8 mouse cellular contexts compared by ENCODE assay signal in the genomic region with DNA sequence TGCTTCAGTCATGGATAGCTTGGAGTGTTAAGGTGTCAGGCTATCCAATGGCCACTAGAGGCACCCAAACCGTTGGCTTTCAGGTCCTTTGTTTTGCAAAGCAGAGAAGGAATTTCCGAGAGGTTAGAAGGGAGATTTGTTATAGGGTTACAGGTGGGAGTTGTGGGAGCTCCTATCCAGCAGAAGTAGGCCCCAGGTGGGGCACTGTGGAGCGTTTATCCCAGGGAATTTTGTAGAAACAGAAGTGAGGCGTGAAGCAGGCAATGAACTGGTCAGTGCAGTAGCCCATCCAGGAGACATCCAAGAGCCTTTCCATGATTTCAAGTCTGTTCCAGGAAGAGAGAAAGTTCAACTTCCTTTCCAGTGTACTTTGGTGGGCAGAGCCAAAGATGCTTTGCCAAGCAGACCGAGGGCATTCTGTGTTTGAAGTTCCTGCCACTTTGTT. TPM values are rescaled to one million over a fixed set of nuclear protein-coding genes. Genes with fewer than 3 reads are reported as not detected.
DNase-seq lines count a peak whose midpoint lies in the region; ATAC-seq and TF ChIP-seq lines count a peak whose summit lies in the region.
"Had no signal": no experiment of that assay in that cellular context is flagged by ENCODE, and none has a peak within 500 bp of the region (broad histone marks: within the 10 kb centered on the region; RNA-seq: fewer than 3 reads in every experiment).

No protein-coding gene starts in this region.

- ATAC-seq in embryonic facial prominence, embryonic 12.5 days (ENCODE audit: insufficient number of reproducible peaks, insufficient read depth, low FRiP score, low TSS enrichment), result no peak
- no peak for ATAC-seq in limb, embryonic 13.5 days (ENCODE audit: low FRiP score, low read depth)

- H3K9me3 ChIP-seq in ES-Bruce4 (replicated peaks; ENCODE audit: control insufficient read depth, insufficient read depth, low read length, poor library complexity, severe bottlenecking), result no peaks in the 10 kb centered on the region
- 0 out of 2 replicates have a peak, but pooled peaks cover 3% of the 10 kb centered on the region for H3K9me3 ChIP-seq in embryonic facial prominence, embryonic 12.5 days
- peaks cover 3% of the 10 kb centered on the region; the same call in 1 of the 2 replicates for H3K9me3 ChIP-seq in limb, embryonic 13.5 days

- peak overlapping the region; percentile 28 for H3K4me2 ChIP-seq in embryonic facial prominence, embryonic 12.5 days (replicated peaks)
- peak overlapping the region; percentile 39 for H3K4me2 ChIP-seq in limb, embryonic 13.5 days (replicated peaks)
- H3K4me2 ChIP-seq in myocyte (ENCODE audit: low read depth), result peak overlapping the region; percentile 65

- no peaks in the 10 kb centered on the region for H3K27me3 ChIP-seq in ES-Bruce4 (ENCODE audit: control insufficient read depth, insufficient read depth, low read length, poor library complexity, severe bottlenecking)
- H3K27me3 ChIP-seq in embryonic facial prominence, embryonic 12.5 days, result no peaks in the 10 kb centered on the region
- no peaks in the 10 kb centered on the region for H3K27me3 ChIP-seq in limb, embryonic 13.5 days
- no peaks in the 10 kb centered on the region for H3K27me3 ChIP-seq in myocyte (ENCODE audit: control insufficient read depth, insufficient read depth, insufficient read length)

- TF ChIP-seq POLR2A in ES-Bruce4 (IDR thresholded peaks at IDR 0.05; ENCODE audit: insufficient read depth, low read length) (no peak), myocyte (IDR thresholded peaks at IDR 0.05; ENCODE audit: insufficient read length, low read depth) (no peak)

- H3K36me3 ChIP-seq in ES-Bruce4 (ENCODE audit: control insufficient read depth, insufficient read depth, low read length, poor library complexity, severe bottlenecking) (no peaks in the 10 kb centered on the region), myocyte (ENCODE audit: control insufficient read depth, insufficient read depth) (no peaks in the 10 kb centered on the region)
- H3K36me3 ChIP-seq in embryonic facial prominence, embryonic 12.5 days, result no peaks in the 10 kb centered on the region
- no peaks in the 10 kb centered on the region for H3K36me3 ChIP-seq in limb, embryonic 13.5 days

- TF ChIP-seq EP300 in ES-Bruce4 (IDR thresholded peaks at IDR 0.05; ENCODE audit: insufficient read depth, low read depth, low read length), result no peak

- TF ChIP-seq CTCF in ES-Bruce4 (IDR thresholded peaks at IDR 0.05; ENCODE audit: low read depth, low read length), result no peak

- H3K4me3 ChIP-seq in ES-Bruce4 (ENCODE audit: low read depth, low read length), result no peak overlapping the region
- H3K4me3 ChIP-seq in embryonic facial prominence, embryonic 12.5 days, result no peak overlapping the region
- peak overlapping the region; percentile 10; the same call in 1 of the 2 replicates for H3K4me3 ChIP-seq in limb, embryonic 13.5 days
- H3K4me3 ChIP-seq in myocyte, result no peak overlapping the region

- peaks cover 3% of the 10 kb centered on the region for H3K4me1 ChIP-seq in ES-Bruce4 (ENCODE audit: control insufficient read depth, insufficient read depth, low read length)
- 0 out of 2 replicates have a peak, but pooled peaks cover 3% of the 10 kb centered on the region for H3K4me1 ChIP-seq in embryonic facial prominence, embryonic 12.5 days
- H3K4me1 ChIP-seq in limb, embryonic 13.5 days, result 0 out of 2 replicates have a peak, but pooled peaks cover 7% of the 10 kb centered on the region

- 7% methylated on average over 5 of the region's 5 CpGs for WGBS in embryonic facial prominence, embryonic 12.5 days
- 4% methylated on average over 5 of the region's 5 CpGs for WGBS in limb, embryonic 13.5 days

- H3K79me2 ChIP-seq in myocyte (ENCODE audit: control insufficient read depth, insufficient read depth), result peaks cover 3% of the 10 kb centered on the region

- DNase-seq in 416B (ENCODE audit: low read depth), result peak; percentile 74
- DNase-seq in heart, postnatal 4 days, result peak; percentile 31
- DNase-seq in right cerebral cortex, postnatal 25 days, result no peak

- H3ac ChIP-seq in myocyte (ENCODE audit: control insufficient read depth, insufficient read length), result no peak overlapping the region

- peak overlapping the region; percentile 93 for H3K27ac ChIP-seq in ES-Bruce4 (ENCODE audit: insufficient read depth, low read length)
- H3K27ac ChIP-seq in embryonic facial prominence, embryonic 12.5 days, result peak overlapping the region; percentile 43
- peak overlapping the region; percentile 95; the same call in 1 of the 2 replicates for H3K27ac ChIP-seq in limb, embryonic 13.5 days

- H3K9ac ChIP-seq in ES-Bruce4 (ENCODE audit: low read depth, poor library complexity, severe bottlenecking), result peak overlapping the region; percentile 57
- H3K9ac ChIP-seq in embryonic facial prominence, embryonic 12.5 days, result no peak overlapping the region
- H3K9ac ChIP-seq in limb, embryonic 13.5 days, result no peak overlapping the region

TF ChIP-seq in myocyte, 11 proteins besides CTCF, POLR2A, EP300 and RAD21:
- TF ChIP-seq MYOG (IDR thresholded peaks at IDR 0.05; ENCODE audit: control insufficient read depth in 1 of 3, insufficient read depth in 1 of 3, insufficient read length in 2 of 3, low read depth in 2 of 3) (no peak), MYOD1 (IDR thresholded peaks at IDR 0.05; ENCODE audit: control insufficient read depth in 1 of 3, insufficient read length in 2 of 3, low read depth in 2 of 3) (no peak), TCF12 (IDR thresholded peaks at IDR 0.05; ENCODE audit: insufficient read depth, poor library complexity, severe bottlenecking) (no peak), MAX (IDR thresholded peaks at IDR 0.05; ENCODE audit: low read depth) (no peak), CEBPB (IDR thresholded peaks at IDR 0.05; ENCODE audit: insufficient read depth, poor library complexity, severe bottlenecking) (no peak), TCF3 (IDR thresholded peaks at IDR 0.05; ENCODE audit: insufficient read length, low read depth) (no peak)

RNA-seq across cellular contexts. Expression of a gene that starts 1.6 kb away (rescaled TPM):
- 4.7 and 5.2 TPM in 2 replicates for polyA plus RNA-seq in ES-Bruce4 (2011; ENCODE audit: insufficient read depth, insufficient read length, low read depth, missing spikeins)
- polyA plus RNA-seq in embryonic facial prominence, embryonic 12.5 days (2016; fragmentation: Nextera tagmentation; extraction: Ambion mirVana), result 13.3 and 14.6 TPM in 2 replicates
- total RNA-seq in heart, postnatal 4 days (2021), result 1 to 10 TPM; 4.3 to 4.9 TPM
- polyA plus RNA-seq in limb, embryonic 13.5 days (2015; fragmentation: Nextera tagmentation; extraction: Ambion mirVana), result 15.8 and 16.4 TPM in 2 replicates
- polyA plus RNA-seq in myocyte (2012; fragmentation: generic; extraction: Trizol), result 6.6 TPM

RNA-seq across cellular contexts. Expression of a gene that starts 33.4 kb away (rescaled TPM):
- not detected in 2 replicates for polyA plus RNA-seq in ES-Bruce4 (2011; ENCODE audit: insufficient read depth, insufficient read length, low read depth, missing spikeins)
- polyA plus RNA-seq in embryonic facial prominence, embryonic 12.5 days (2016; fragmentation: Nextera tagmentation; extraction: Ambion mirVana), result not detected in 2 replicates
- total RNA-seq in heart, postnatal 4 days (2021), result not detected
- polyA plus RNA-seq in limb, embryonic 13.5 days (2015; fragmentation: Nextera tagmentation; extraction: Ambion mirVana), result not detected in 2 replicates
- not detected for polyA plus RNA-seq in myocyte (2012; fragmentation: generic; extraction: Trizol)
- polyA plus RNA-seq: macrophage had no signal

RNA-seq across cellular contexts. Expression of a gene that starts 57.3 kb away (rescaled TPM):
- polyA plus RNA-seq in ES-Bruce4 (2011; ENCODE audit: insufficient read depth, insufficient read length, low read depth, missing spikeins) (not detected in 2 replicates), myocyte (2012; fragmentation: generic; extraction: Trizol) (0.04 TPM)
- polyA plus RNA-seq in embryonic facial prominence, embryonic 12.5 days (2016; fragmentation: Nextera tagmentation; extraction: Ambion mirVana), result 0.08 TPM in 1 of 2 replicates, not detected in the other
- total RNA-seq in heart, postnatal 4 days (2021), result under 1 TPM; 0.07 to 0.16 TPM
- polyA plus RNA-seq in limb, embryonic 13.5 days (2015; fragmentation: Nextera tagmentation; extraction: Ambion mirVana), result 0.11 TPM in 1 of 2 replicates, not detected in the other

Comparison
In these comparisons a context has a peak if more than half of its experiments do, and no peak if none do; other contexts are left out.
1. H3K27ac ChIP-seq: peak in every context shown above with its lines; median percentile 95 in limb, embryonic 13.5 days; 93 in ES-Bruce4; 43 in embryonic facial prominence, embryonic 12.5 days.